Mouse (Mus musculus) forebrain, embryonic 11.5 days (tissue): Measurements from ENCODE around the gene Slc2a3. TPM values are rescaled to one million over a fixed set of nuclear protein-coding genes. Genes with fewer than 3 reads are reported as not detected.

ENCODE experiments used
- ATAC-seq: fragments of 200-750 bp; cut with Nextera tagmentation; replicated peaks from 2 replicates; pipeline ENCODE4 v1.8.0; 2017; ENCODE audit warnings: moderate TSS enrichment; ENCODE audit not compliant: low FRiP score
- DNase-seq: peaks from one replicate; pipeline ENCODE4 v3.0.0-alpha.2; 2017; ENCODE audit warnings: low spot score
- H3K27ac ChIP-seq: fragments of 300-500 bp; sonication (generic); 2 replicates; pipeline ENCODE4 v1.5.1; 2014; ENCODE audit warnings: low read depth, low read length
- H3K27me3 ChIP-seq: fragments of 300-500 bp; sonication (generic); 2 replicates; pipeline ENCODE4 v1.6.1; 2014; ENCODE audit warnings: mild to moderate bottlenecking, low read length, mixed read lengths; ENCODE audit not compliant: control insufficient read depth, insufficient read depth
- H3K36me3 ChIP-seq: fragments of 300-500 bp; sonication (generic); 2 replicates; pipeline ENCODE4 v1.6.1; 2014; ENCODE audit warnings: mild to moderate bottlenecking, low read length, moderate library complexity, mixed read lengths; ENCODE audit not compliant: control insufficient read depth, insufficient read depth
- H3K4me1 ChIP-seq: fragments of 300-500 bp; sonication (generic); replicated peaks from 2 replicates; pipeline ENCODE4 v1.6.1; 2014; ENCODE audit warnings: low read length, mixed read lengths; ENCODE audit not compliant: control insufficient read depth, insufficient read depth
- H3K4me2 ChIP-seq: fragments of 300-500 bp; sonication (generic); 2 replicates; pipeline ENCODE4 v1.6.1; 2014; ENCODE audit warnings: low read depth, mild to moderate bottlenecking, low read length, moderate library complexity, mixed read lengths; ENCODE audit not compliant: severe bottlenecking
- H3K4me3 ChIP-seq: fragments of 300-500 bp; sonication (generic); 2 replicates; pipeline ENCODE4 v1.5.1; 2014; ENCODE audit warnings: low read depth, low read length
- H3K9ac ChIP-seq: fragments of 300-500 bp; sonication (generic); 2 replicates; pipeline ENCODE4 v1.6.1; 2014; ENCODE audit warnings: low read length
- H3K9me3 ChIP-seq: fragments of 300-500 bp; sonication (generic); 2 replicates; pipeline ENCODE4 v1.6.1; 2016; ENCODE audit warnings: low read length, mixed read lengths; ENCODE audit not compliant: control insufficient read depth
- WGBS: fragments of 180-500 bp; shearing (Covaris S2); extraction: QIAGEN DNeasy Blood & Tissue Kit; methylation state at CpG from one replicate; pipeline ENCODE4 v1.1.7; 2014; 5-methylcytosine and 5-hydroxymethylcytosine counted together
- polyA plus RNA-seq: library from polyadenylated mRNA; unstranded; fragments of >200 nt; fragmentation: Nextera tagmentation; extraction: Ambion mirVana; gene quantifications from 2 replicates; pipeline ENCODE4 v1.2.1, GENCODE M21; 2014

Gene Slc2a3
- polyA plus RNA-seq, 1 experiment from 2014 or later: 30.3 TPM

DNA sequence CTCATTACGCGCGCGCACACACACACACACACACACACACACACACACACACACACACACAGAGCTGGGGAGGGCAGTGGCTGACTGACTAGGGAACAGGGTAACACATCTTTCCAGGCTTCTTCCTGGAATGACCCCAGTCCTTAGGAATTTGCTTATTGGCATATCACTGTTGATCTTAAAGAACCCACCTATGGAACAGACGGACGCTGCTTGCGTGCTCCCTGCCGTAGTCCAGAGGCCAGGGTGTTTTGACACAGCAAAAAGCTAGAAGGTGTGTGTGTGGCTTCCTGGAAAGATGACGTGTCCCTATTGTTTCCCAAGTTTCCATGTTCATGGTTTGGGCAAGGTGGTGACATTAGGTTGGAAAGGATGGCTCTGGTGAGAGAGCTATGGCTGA, 23.7 kb upstream of the Slc2a3 start:
- H3K4me3 ChIP-seq: no peak overlapping the region
- ATAC-seq: no peak
- 97% methylated on average over 9 of the region's 9 CpGs for WGBS
- no peak overlapping the region for H3K27ac ChIP-seq
- H3K4me2 ChIP-seq: no peak overlapping the region
- H3K9me3 ChIP-seq: no peaks in the 10 kb centered on the region
- no peak for DNase-seq
- no peaks in the 10 kb centered on the region for H3K36me3 ChIP-seq
- no peaks in the 10 kb centered on the region for H3K27me3 ChIP-seq
- peaks cover 11% of the 10 kb centered on the region; the same call in 1 of the 2 replicates for H3K4me1 ChIP-seq
- no peak overlapping the region for H3K9ac ChIP-seq

DNA sequence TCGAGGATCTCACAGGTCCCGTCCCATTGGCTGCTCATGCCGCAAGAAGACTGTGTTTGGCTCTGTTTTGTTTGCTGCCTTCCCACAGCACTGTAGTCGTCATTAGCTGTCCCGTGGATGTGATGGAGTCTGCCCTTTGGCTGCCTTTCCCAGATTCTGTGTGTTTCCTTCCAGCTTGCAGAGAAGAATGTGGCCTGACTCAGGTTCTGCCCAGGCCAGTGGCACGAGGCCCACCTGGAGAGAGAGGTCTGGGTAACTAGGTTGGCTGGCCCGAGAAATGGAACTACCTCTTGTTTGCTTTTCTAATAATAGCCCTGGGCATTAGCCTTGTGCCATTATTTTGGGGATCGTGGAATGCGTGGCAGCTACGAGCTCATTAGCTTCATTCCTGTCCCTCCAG, 22.6 kb upstream of the Slc2a3 start:
- Histone ChIP-seq H3K9ac (no peak overlapping the region), H3K4me2 (no peak overlapping the region), H3K27me3 (no peaks in the 10 kb centered on the region), H3K9me3 (no peaks in the 10 kb centered on the region), H3K27ac (no peak overlapping the region), H3K36me3 (no peaks in the 10 kb centered on the region), H3K4me3 (no peak overlapping the region), H3K4me1 (peaks cover 11% of the 10 kb centered on the region; the same call in 1 of the 2 replicates)
- ATAC-seq (no peak), DNase-seq (no peak)
- 70% methylated on average over 10 of the region's 10 CpGs for WGBS

DNA sequence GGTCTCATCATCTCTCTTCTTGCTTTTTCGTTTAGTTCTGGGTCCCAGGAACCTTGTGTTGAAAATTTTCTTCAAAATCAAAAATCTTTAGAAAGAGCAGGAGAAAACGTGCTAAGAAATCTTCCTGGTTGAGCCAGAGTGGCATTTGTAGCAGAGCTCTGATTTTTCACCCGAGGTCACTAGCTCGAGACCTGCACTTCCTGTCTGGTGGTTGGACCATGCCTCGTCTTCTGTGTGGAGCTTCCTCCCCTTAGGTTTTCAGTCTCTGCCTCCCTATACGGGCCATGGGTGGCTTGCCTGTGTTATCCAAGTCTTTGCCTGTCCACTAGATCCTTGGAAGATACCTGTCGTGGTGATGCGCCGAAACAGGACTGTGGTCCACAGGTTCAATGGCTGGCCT, 20.4 kb upstream of the Slc2a3 start:
- H3K9me3 ChIP-seq: no peaks in the 10 kb centered on the region
- no peaks in the 10 kb centered on the region for H3K36me3 ChIP-seq
- no peak overlapping the region for H3K27ac ChIP-seq
- WGBS: 79% methylated on average over 9 of the region's 9 CpGs
- no peaks in the 10 kb centered on the region for H3K27me3 ChIP-seq
- no peak for ATAC-seq
- H3K4me1 ChIP-seq: peaks cover 11% of the 10 kb centered on the region; the same call in 1 of the 2 replicates
- H3K9ac ChIP-seq: no peak overlapping the region
- H3K4me2 ChIP-seq: 0 out of 2 replicates have a peak overlapping the region, but pooled peaks have one; percentile 57
- no peak for DNase-seq
- H3K4me3 ChIP-seq: no peak overlapping the region

DNA sequence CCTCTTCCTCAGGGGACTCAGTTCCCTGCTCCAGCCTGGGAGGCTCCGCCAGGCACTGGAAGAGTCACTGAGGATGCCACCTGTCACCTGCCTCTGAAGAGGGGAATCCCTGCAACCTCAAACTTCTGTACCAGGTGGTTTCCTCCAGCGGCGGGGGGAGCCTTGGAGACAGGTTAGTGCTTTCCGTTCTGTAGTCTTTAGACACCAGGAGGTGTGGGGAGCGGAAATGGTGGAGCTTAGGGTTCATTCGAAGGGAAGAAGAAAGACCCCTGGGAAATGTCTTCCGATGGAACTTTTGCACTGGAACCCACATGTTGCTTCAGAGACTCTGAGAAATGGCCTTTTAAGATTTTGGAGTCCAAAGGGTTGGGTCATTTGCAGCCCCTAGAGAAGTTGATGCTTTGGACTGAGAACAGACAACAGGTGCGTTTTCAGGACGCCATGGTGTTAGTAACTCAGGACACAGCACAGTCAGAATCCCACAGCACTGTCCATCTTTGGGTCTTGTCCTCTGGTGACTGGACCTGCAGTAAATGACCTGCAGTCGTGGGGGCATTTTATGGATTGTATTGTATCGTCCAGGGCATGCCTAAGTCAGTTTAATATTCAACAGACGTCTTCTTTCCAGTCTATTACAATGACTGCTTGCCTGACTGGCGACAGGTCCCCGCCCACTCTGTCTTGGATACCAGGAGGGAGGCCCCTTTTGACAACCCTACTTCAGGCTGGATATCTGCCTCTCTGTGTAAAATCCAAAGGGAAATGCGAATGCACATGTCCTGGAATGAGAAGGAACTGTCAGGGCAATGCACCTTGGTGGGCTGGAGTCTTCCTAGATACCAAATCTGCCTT, 19.6 kb upstream of the Slc2a3 start:
- Histone ChIP-seq H3K9ac (peak overlapping the region; percentile 87; the same call in 1 of the 2 replicates), H3K27me3 (no peaks in the 10 kb centered on the region), H3K9me3 (no peaks in the 10 kb centered on the region), H3K4me3 (peak overlapping the region; percentile 82), H3K4me2 (peak overlapping the region; percentile 57), H3K36me3 (no peaks in the 10 kb centered on the region), H3K27ac (no peak overlapping the region), H3K4me1 (peaks cover 7% of the 10 kb centered on the region; the same call in 1 of the 2 replicates)
- WGBS: 27% methylated on average over 15 of the region's 15 CpGs
- ATAC-seq (peak; percentile 38), DNase-seq (no peak)

DNA sequence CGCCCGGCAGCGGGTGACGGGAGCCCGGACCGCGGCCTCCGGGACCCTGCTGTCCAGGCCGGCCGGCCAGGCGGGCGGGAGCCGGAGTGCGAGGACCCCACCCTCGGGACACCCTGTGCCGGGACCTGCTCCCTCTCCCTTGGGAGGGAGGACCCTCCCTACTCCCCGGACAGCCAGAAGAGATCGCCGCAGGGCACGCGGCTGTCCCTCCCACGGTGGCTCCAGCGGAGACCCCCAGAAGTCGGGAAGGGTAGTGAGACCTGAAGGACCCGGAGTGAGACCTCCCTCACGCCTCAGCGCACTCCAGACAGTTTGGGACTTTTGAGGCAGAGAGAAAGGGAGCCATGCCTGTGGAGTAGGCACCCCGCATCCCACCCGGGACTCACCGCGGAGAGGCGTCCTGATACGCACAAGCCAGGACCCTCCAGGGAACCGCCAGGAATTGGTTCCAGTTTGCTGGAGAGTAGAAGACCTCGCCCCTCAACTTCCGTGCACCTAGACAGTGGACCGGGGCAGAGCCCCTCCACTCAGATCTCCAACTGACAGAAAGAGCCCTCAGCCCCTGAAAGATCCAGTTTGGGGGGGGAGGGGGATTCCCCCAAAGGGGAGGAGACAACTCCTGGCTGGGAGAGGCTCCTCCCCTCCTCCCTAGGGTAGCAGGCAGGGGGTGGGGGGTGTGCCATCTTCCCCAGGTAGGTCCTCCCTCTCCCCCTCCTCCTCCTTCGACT, 18.8 kb upstream of the Slc2a3 start:
- ATAC-seq: peak; percentile 77
- Histone ChIP-seq H3K9me3 (no peaks in the 10 kb centered on the region), H3K36me3 (no peaks in the 10 kb centered on the region), H3K4me1 (peaks cover 7% of the 10 kb centered on the region; the same call in 1 of the 2 replicates), H3K27ac (no peak overlapping the region), H3K9ac (peak overlapping the region; percentile 87), H3K4me2 (peak overlapping the region; percentile 57), H3K4me3 (peak overlapping the region; percentile 82), H3K27me3 (no peaks in the 10 kb centered on the region)
- peak; percentile 69 for DNase-seq
- WGBS: under 1% methylated on average over 35 of the region's 38 CpGs

DNA sequence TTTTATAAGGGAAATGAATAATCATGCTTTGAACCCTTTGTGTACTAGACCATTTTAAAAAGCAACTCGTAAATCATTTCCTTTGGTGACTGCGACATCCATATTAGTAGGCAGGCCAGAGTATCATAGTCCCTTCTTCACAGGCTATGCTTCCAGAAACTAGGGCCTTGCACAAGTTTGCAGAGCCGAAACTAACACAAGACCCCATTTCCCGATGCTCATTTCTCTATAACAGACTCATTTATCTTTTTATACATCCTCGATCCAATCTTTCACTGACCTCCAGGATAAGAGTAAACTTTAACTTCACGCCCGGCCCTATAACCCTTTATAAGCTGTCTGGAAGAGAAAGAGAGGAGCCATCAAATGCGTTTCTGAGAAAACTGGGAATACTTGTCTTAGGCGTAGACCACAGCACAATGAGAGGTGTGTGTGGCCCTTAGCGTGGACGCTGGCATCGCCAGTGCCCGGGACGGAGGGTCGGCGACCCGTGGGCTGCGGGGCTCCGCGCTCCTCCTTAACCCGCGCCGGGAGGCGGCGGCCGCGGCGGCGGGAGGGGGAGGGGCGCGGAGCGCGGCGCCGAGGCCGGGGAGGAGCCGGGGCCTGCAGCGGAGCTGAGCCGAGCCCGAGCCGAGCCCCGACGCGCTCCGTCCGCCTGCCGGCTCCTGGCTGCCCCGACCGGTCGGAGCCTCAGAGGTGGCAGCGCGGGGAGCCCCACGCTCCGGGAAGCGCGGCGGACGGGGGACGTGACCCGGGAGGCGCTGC, 18.0 kb upstream of the Slc2a3 start, which contains the start of gene Foxj2:
Foxj2 (plus strand) TSS at position 609 of the 765 bp plus-strand sequence.
- no peaks in the 10 kb centered on the region for H3K27me3 ChIP-seq
- DNase-seq (peak; percentile 84), ATAC-seq (peak; percentile 87)
- no peak within 1 kb of the TSS for H3K27ac ChIP-seq
- H3K4me3 ChIP-seq: peak within 1 kb of the TSS; percentile 82
- H3K9me3 ChIP-seq: no peaks in the 10 kb centered on the region
- H3K4me1 ChIP-seq: peaks cover 7% of the 10 kb centered on the region; the same call in 1 of the 2 replicates
- 3% methylated on average over 43 of the region's 61 CpGs for WGBS
- peak within 1 kb of the TSS; percentile 57 for H3K4me2 ChIP-seq
- H3K9ac ChIP-seq: peak within 1 kb of the TSS; percentile 87
- no peaks in the 10 kb centered on the region for H3K36me3 ChIP-seq

DNA sequence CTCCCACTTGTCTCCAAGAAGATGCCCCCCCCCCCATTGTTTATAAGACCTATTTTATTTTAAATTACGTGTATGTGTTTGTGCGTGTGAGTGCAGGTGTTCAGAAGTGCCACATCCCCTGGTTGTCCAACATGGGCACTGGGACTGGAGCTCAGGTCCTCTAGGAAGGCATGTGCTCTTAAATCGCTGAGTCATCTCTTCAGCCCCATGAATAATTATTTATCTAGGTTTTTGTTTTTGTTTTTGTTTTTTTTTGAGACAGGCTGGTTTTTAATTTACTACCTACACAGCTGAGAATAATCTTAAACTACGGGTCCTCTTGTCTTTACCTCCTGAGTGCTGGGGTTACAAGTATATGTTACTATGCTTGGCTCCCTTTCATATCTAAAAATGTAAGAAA, 12.2 kb upstream of the Slc2a3 start:
- H3K4me3 ChIP-seq: no peak overlapping the region
- no peaks in the 10 kb centered on the region for H3K36me3 ChIP-seq
- no peaks in the 10 kb centered on the region for H3K4me1 ChIP-seq
- no peak overlapping the region for H3K27ac ChIP-seq
- H3K27me3 ChIP-seq: no peaks in the 10 kb centered on the region
- no peaks in the 10 kb centered on the region for H3K9me3 ChIP-seq
- H3K9ac ChIP-seq: no peak overlapping the region
- 91% methylated on average over 4 of the region's 4 CpGs for WGBS
- H3K4me2 ChIP-seq: no peak overlapping the region
- ATAC-seq (no peak), DNase-seq (no peak)

DNA sequence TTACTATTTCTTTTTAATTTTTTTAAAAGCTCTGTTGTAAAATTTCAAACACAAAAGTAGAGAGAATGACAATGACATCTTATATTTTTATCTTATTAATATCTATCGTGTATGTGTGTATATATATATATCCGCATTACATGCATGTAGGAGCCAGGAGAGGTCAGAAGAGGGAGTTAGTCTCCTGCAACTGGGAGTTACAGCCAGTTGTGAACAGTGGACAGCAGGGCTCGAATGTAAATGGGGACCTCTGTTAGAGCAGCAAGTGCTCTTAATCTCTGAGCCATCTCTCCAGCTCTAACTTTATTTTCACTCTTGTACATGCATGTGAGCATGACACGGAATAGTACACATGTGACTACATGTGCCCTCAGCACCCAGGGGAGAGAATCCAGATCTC, 11.3 kb upstream of the Slc2a3 start:
- no peak overlapping the region for H3K4me3 ChIP-seq
- no peaks in the 10 kb centered on the region for H3K4me1 ChIP-seq
- H3K36me3 ChIP-seq: no peaks in the 10 kb centered on the region
- no peaks in the 10 kb centered on the region for H3K27me3 ChIP-seq
- H3K27ac ChIP-seq: no peak overlapping the region
- H3K9me3 ChIP-seq: no peaks in the 10 kb centered on the region
- no peak overlapping the region for H3K4me2 ChIP-seq
- DNase-seq: no peak
- ATAC-seq: no peak
- no peak overlapping the region for H3K9ac ChIP-seq
- 91% methylated on average over 4 of the region's 4 CpGs for WGBS
